Mouse (Mus musculus) layer of hippocampus, postnatal 10 days (tissue): ENCODE measurements around the gene Bri3. TPM values are rescaled to one million over a fixed set of nuclear protein-coding genes. Genes with fewer than 3 reads are reported as not detected.

ENCODE experiments used
- total RNA-seq, 2 experiments: library from RNA; stranded (reverse); gene quantifications; 2 replicates each; pipeline ENCODE4 v1.2.3; 2021

The Bri3 gene
- total RNA-seq, 2 experiments from 2014 or later = 64.3 to 69.4 TPM

Other genes with a start within 250 kb of the Bri3 start
- 10 to 100 TPM; 50.4 to 55.7 TPM for gene Ccz1, start 229.6 kb upstream of the Bri3 start, total RNA-seq
- gene Ocm, start 217.8 kb upstream of the Bri3 start, total RNA-seq = under 1 TPM in 1 of 2 experiments, not detected in 1; 0.59 TPM
- 10 to 100 TPM; 83.0 to 91.0 TPM for gene Lmtk2, start 144.0 kb upstream of the Bri3 start, total RNA-seq
- under 1 TPM; 0.27 to 0.43 TPM for gene Bhlha15, start 54.2 kb upstream of the Bri3 start, total RNA-seq
- 10 to 100 TPM; 85.3 to 99.4 TPM for gene Tecpr1, start 20.8 kb upstream of the Bri3 start, total RNA-seq
- gene Baiap2l1, start 113.7 kb downstream of the Bri3 start, total RNA-seq = under 1 TPM; 0.40 to 0.96 TPM